Mouse (Mus musculus): ENCODE results near the gene Rnase12.

- TF ChIP-seq MAX (IDR thresholded peaks at IDR 0.05; ENCODE audit: low read depth) (no peak), POLR2A (IDR thresholded peaks at IDR 0.05; ENCODE audit: insufficient read length, low read depth) (no peak), USF1 (IDR thresholded peaks at IDR 0.05; ENCODE audit: low read depth) (no peak), E2F4 (IDR thresholded peaks at IDR 0.05; ENCODE audit: insufficient read depth) (peak; percentile 33), REST (IDR thresholded peaks at IDR 0.05; ENCODE audit: insufficient read depth, insufficient read length) (no peak)
These were observed 31.7 kb upstream of the Rnase12 start for GRCm38 (mm10) chr14:51088970-51089673.
